10 mouse cellular contexts compared by ENCODE assay signal in genomic region chr6:87770626-87771025, GRCm38 (mm10). TPM values are rescaled to one million over a fixed set of nuclear protein-coding genes. Genes with fewer than 3 reads are reported as not detected.
A peak's percentile ranks its signal among the peaks of the same experiment; 100 is the strongest.
DNase-seq lines count a peak whose midpoint lies in the region; ATAC-seq and TF ChIP-seq lines count a peak whose summit lies in the region.
"Had no signal": no experiment of that assay in that cellular context is flagged by ENCODE, and none has a peak within 500 bp of the region (broad histone marks: within the 10 kb centered on the region; RNA-seq: fewer than 3 reads in every experiment).

No protein-coding gene starts in this region.

- H3K27me3 ChIP-seq in heart, embryonic 11.5 days (ENCODE audit: control insufficient read depth, insufficient read depth, low read length), result no peaks in the 10 kb centered on the region
- no peaks in the 10 kb centered on the region for H3K27me3 ChIP-seq in lung, embryonic 14.5 days (ENCODE audit: insufficient read depth, low read length)
- H3K27me3 ChIP-seq in liver, postnatal 0 days (ENCODE audit: insufficient read depth, low read length), result no peaks in the 10 kb centered on the region
- H3K27me3 ChIP-seq: heart, embryonic 15.5 days had no signal

- H3K36me3 ChIP-seq in heart, embryonic 11.5 days (ENCODE audit: control insufficient read depth, insufficient read depth, low read length), result no peaks in the 10 kb centered on the region
- H3K36me3 ChIP-seq in lung, embryonic 14.5 days (ENCODE audit: insufficient read depth), result no peaks in the 10 kb centered on the region
- no peaks in the 10 kb centered on the region for H3K36me3 ChIP-seq in liver, postnatal 0 days (replicated peaks; ENCODE audit: insufficient read depth, low read length)
- H3K36me3 ChIP-seq: heart, embryonic 15.5 days had no signal

- no peaks in the 10 kb centered on the region for H3K4me1 ChIP-seq in heart, embryonic 11.5 days (ENCODE audit: control insufficient read depth, insufficient read depth, low read length)
- no peaks in the 10 kb centered on the region for H3K4me1 ChIP-seq in lung, embryonic 14.5 days (ENCODE audit: insufficient read depth)
- H3K4me1 ChIP-seq in liver, postnatal 0 days (ENCODE audit: insufficient read depth), result no peaks in the 10 kb centered on the region
- H3K4me1 ChIP-seq: heart, embryonic 15.5 days had no signal

- no peak overlapping the region for H3K27ac ChIP-seq in heart, embryonic 11.5 days (ENCODE audit: low read depth, low read length)
- H3K27ac ChIP-seq in lung, embryonic 14.5 days (ENCODE audit: low read depth), result no peak overlapping the region
- no peak overlapping the region for H3K27ac ChIP-seq in liver, postnatal 0 days (ENCODE audit: low read depth)
- H3K27ac ChIP-seq: heart, embryonic 15.5 days had no signal

- H3K9ac ChIP-seq in heart, embryonic 11.5 days (ENCODE audit: low read depth, low read length), result no peak overlapping the region
- no peak overlapping the region for H3K9ac ChIP-seq in lung, embryonic 14.5 days
- no peak overlapping the region for H3K9ac ChIP-seq in liver, postnatal 0 days (replicated peaks)
- H3K9ac ChIP-seq: heart, embryonic 15.5 days had no signal

- no peak overlapping the region for H3K4me3 ChIP-seq in heart, embryonic 11.5 days (ENCODE audit: low read depth, low read length)
- H3K4me3 ChIP-seq in lung, embryonic 14.5 days (ENCODE audit: low read depth, low read length), result no peak overlapping the region
- no peak overlapping the region for H3K4me3 ChIP-seq in liver, postnatal 0 days (ENCODE audit: low read depth, low read length)
- H3K4me3 ChIP-seq: heart, embryonic 15.5 days had no signal

- no peak for TF ChIP-seq EP300 in liver, postnatal 0 days (IDR thresholded peaks at IDR 0.05; ENCODE audit: low read depth)

- peak; percentile 63 for TF ChIP-seq CTCF in lung, embryonic 14.5 days (IDR thresholded peaks at IDR 0.05; ENCODE audit: low read depth)
- peak; percentile 74 for TF ChIP-seq CTCF in liver, postnatal 0 days (IDR thresholded peaks at IDR 0.05; ENCODE audit: low read depth)

- DNase-seq in heart, adult 11 months, result peak; percentile 76
- peak; percentile 71 for DNase-seq in lung, embryonic 14.5 days
- DNase-seq in lung, adult 18-20 months, result no peak
- DNase-seq in NIH3T3 (ENCODE audit: low read depth), result peak; percentile 60
- peak; percentile 34 for DNase-seq in liver, postnatal 0 days
- no peak for DNase-seq in gastrocnemius, postnatal 25 days
- no peak for DNase-seq in adrenal gland, postnatal 10 days

- no peaks in the 10 kb centered on the region for H3K9me3 ChIP-seq in heart, embryonic 11.5 days (replicated peaks; ENCODE audit: control insufficient read depth, low read length)
- H3K9me3 ChIP-seq in lung, embryonic 14.5 days (ENCODE audit: low read depth, low read length), result no peaks in the 10 kb centered on the region
- no peaks in the 10 kb centered on the region for H3K9me3 ChIP-seq in liver, postnatal 0 days (ENCODE audit: low read length)
- H3K9me3 ChIP-seq: heart, embryonic 15.5 days had no signal

- WGBS in heart, embryonic 11.5 days (ENCODE audit: insufficient replicate concordance), result 53% methylated on average over 8 of the region's 8 CpGs
- 52% methylated on average over 8 of the region's 8 CpGs for WGBS in lung, embryonic 14.5 days
- WGBS in liver, postnatal 0 days (ENCODE audit: insufficient replicate concordance), result 28% methylated on average over 8 of the region's 8 CpGs

- ATAC-seq in heart, embryonic 11.5 days (replicated peaks; ENCODE audit: insufficient number of reproducible peaks, low FRiP score, low TSS enrichment), result no peak
- no peak; the same call in 1 of the 2 replicates for ATAC-seq in lung, embryonic 14.5 days (ENCODE audit: insufficient read depth)
- ATAC-seq in liver, postnatal 0 days, result peak; percentile 68

- no peak overlapping the region for H3K4me2 ChIP-seq in heart, embryonic 11.5 days
- no peak overlapping the region for H3K4me2 ChIP-seq in lung, embryonic 14.5 days
- no peak overlapping the region for H3K4me2 ChIP-seq in liver, postnatal 0 days (ENCODE audit: low read depth, low read length)
- H3K4me2 ChIP-seq: heart, embryonic 15.5 days had no signal

RNA-seq across cellular contexts. Expression of gene Gp9, which starts 7.2 kb away (rescaled TPM):
- 6.1 and 7.1 TPM in 2 replicates for polyA plus RNA-seq in heart, embryonic 11.5 days (2014; fragmentation: Nextera tagmentation; extraction: Ambion mirVana)
- 4.0 and 4.3 TPM in 2 replicates for polyA plus RNA-seq in lung, embryonic 14.5 days (2014; fragmentation: Nextera tagmentation; extraction: Ambion mirVana)
- 36.5 and 38.0 TPM in 2 replicates for polyA plus RNA-seq in liver, postnatal 0 days (2015; fragmentation: Nextera tagmentation; extraction: Ambion mirVana)
- total RNA-seq in gastrocnemius, postnatal 25 days (2021), result not detected
- 1 to 10 TPM; 1.1 to 1.3 TPM for total RNA-seq in adrenal gland, postnatal 10 days (2021)
- total RNA-seq: ES-E14 had no signal

RNA-seq across cellular contexts. Expression of gene Efcc1, which starts 40.0 kb away (rescaled TPM):
- 0.25 TPM in 1 of 2 replicates, not detected in the other for polyA plus RNA-seq in heart, embryonic 11.5 days (2014; fragmentation: Nextera tagmentation; extraction: Ambion mirVana)
- polyA plus RNA-seq in lung, embryonic 14.5 days (2014; fragmentation: Nextera tagmentation; extraction: Ambion mirVana), result 3.4 and 3.8 TPM in 2 replicates
- 0.39 and 0.42 TPM in 2 replicates for polyA plus RNA-seq in liver, postnatal 0 days (2015; fragmentation: Nextera tagmentation; extraction: Ambion mirVana)
- 1 to 10 TPM; 1.0 to 1.2 TPM for total RNA-seq in gastrocnemius, postnatal 25 days (2021)
- total RNA-seq in adrenal gland, postnatal 10 days (2021), result 1 to 10 TPM; 1.1 to 1.4 TPM
- total RNA-seq: ES-E14 had no signal

RNA-seq across cellular contexts. Expression of gene Rab43, which starts 41.3 kb away (rescaled TPM):
- polyA plus RNA-seq in heart, embryonic 11.5 days (2014; fragmentation: Nextera tagmentation; extraction: Ambion mirVana), result 6.4 and 6.9 TPM in 2 replicates
- 12.2 and 12.5 TPM in 2 replicates for polyA plus RNA-seq in lung, embryonic 14.5 days (2014; fragmentation: Nextera tagmentation; extraction: Ambion mirVana)
- 44.4 and 45.4 TPM in 2 replicates for polyA plus RNA-seq in liver, postnatal 0 days (2015; fragmentation: Nextera tagmentation; extraction: Ambion mirVana)
- total RNA-seq in gastrocnemius, postnatal 25 days (2021), result 1 to 10 TPM; 5.3 to 8.3 TPM
- total RNA-seq in adrenal gland, postnatal 10 days (2021), result 10 to 100 TPM; 30.4 to 46.1 TPM

Comparison
In these comparisons a context has a peak if more than half of its experiments do, and no peak if none do; other contexts are left out.
1. DNase-seq: peak in heart, adult 11 months (single experiment), lung, embryonic 14.5 days (single experiment), NIH3T3 (single experiment) and liver, postnatal 0 days (single experiment); none in lung, adult 18-20 months (0 of 2), gastrocnemius, postnatal 25 days (single experiment) and adrenal gland, postnatal 10 days (single experiment).